Mouse (Mus musculus) lung, embryonic 15.5 days (tissue): Measurements from ENCODE around the gene Aqr. TPM values are rescaled to one million over a fixed set of nuclear protein-coding genes. Genes with fewer than 3 reads are reported as not detected.

Experiments used
- ATAC-seq: fragments of 200-750 bp; cut with Nextera tagmentation; 2 replicates; pipeline ENCODE4 v1.8.0; 2017; ENCODE audit warnings: moderate number of reproducible peaks, borderline replicate concordance; ENCODE audit not compliant: low FRiP score, low TSS enrichment; ENCODE audit errors: extremely low read depth
- H3K27ac ChIP-seq: fragments of 300-500 bp; sonication (generic); 2 replicates; pipeline ENCODE4 v1.5.1; 2015; ENCODE audit warnings: moderate library complexity, mild to moderate bottlenecking, inconsistent platforms
- H3K27me3 ChIP-seq: fragments of 300-500 bp; sonication (generic); 2 replicates; pipeline ENCODE4 v1.6.1; 2015; ENCODE audit warnings: inconsistent platforms
- H3K36me3 ChIP-seq: fragments of 300-500 bp; sonication (generic); 2 replicates; pipeline ENCODE4 v1.6.1; 2015; ENCODE audit warnings: inconsistent platforms
- H3K4me1 ChIP-seq: fragments of 300-500 bp; sonication (generic); 2 replicates; pipeline ENCODE4 v1.6.1; 2015; ENCODE audit warnings: inconsistent platforms
- H3K4me2 ChIP-seq: fragments of 300-500 bp; sonication (generic); 2 replicates; pipeline ENCODE4 v1.6.1; 2015; ENCODE audit warnings: inconsistent platforms, mild to moderate bottlenecking, moderate library complexity
- H3K4me3 ChIP-seq: fragments of 300-500 bp; sonication (generic); 2 replicates; pipeline ENCODE4 v1.5.1; 2015; ENCODE audit warnings: mild to moderate bottlenecking, inconsistent platforms
- H3K9ac ChIP-seq: fragments of 300-500 bp; sonication (generic); 2 replicates; pipeline ENCODE4 v1.6.1; 2015; ENCODE audit warnings: inconsistent platforms
- H3K9me3 ChIP-seq: fragments of 300-500 bp; sonication (generic); 2 replicates; pipeline ENCODE4 v1.6.1; 2016; ENCODE audit warnings: inconsistent platforms
- WGBS: fragments of 180-500 bp; shearing (Covaris S2); methylation state at CpG from one replicate; pipeline ENCODE4 v1.1.7; 2015; 5-methylcytosine and 5-hydroxymethylcytosine counted together
- polyA plus RNA-seq: library from polyadenylated mRNA; unstranded; fragments of >200 nt; fragmentation: Nextera tagmentation; extraction: Ambion mirVana; gene quantifications from 2 replicates; pipeline ENCODE4 v1.2.1, GENCODE M21; 2015

Aqr gene
- polyA plus RNA-seq, 1 experiment from 2014 or later, result 44.8 TPM

GRCm38 (mm10) chr2:114097627-114098026 lies 89.2 kb downstream of the Aqr start:
- Histone ChIP-seq H3K4me1 (no peaks in the 10 kb centered on the region), H3K27ac (no peak overlapping the region), H3K9me3 (no peaks in the 10 kb centered on the region), H3K36me3 (peaks cover 33% of the 10 kb centered on the region), H3K9ac (no peak overlapping the region), H3K4me2 (no peak overlapping the region), H3K4me3 (no peak overlapping the region), H3K27me3 (no peaks in the 10 kb centered on the region)
- ATAC-seq, result no peak
- 76% methylated on average over 4 of the region's 4 CpGs for WGBS

GRCm38 (mm10) chr2:114096570-114096969 lies 90.3 kb downstream of the Aqr start:
- whole genome bisulfite sequencing, result 89% methylated on average over 1 of the region's 1 CpGs
- Histone ChIP-seq H3K27me3 (no peaks in the 10 kb centered on the region), H3K4me1 (no peaks in the 10 kb centered on the region), H3K27ac (no peak overlapping the region), H3K36me3 (peaks cover 24% of the 10 kb centered on the region), H3K9ac (no peak overlapping the region), H3K4me2 (no peak overlapping the region), H3K9me3 (no peaks in the 10 kb centered on the region), H3K4me3 (no peak overlapping the region)
- no peak for ATAC-seq

- no peaks in the 10 kb centered on the region for H3K4me1 ChIP-seq
- no peak overlapping the region for H3K27ac ChIP-seq
- WGBS, result 81% methylated on average over 5 of the region's 5 CpGs
- H3K4me2 ChIP-seq, result no peak overlapping the region
- ATAC-seq, result no peak
- peaks cover 14% of the 10 kb centered on the region for H3K36me3 ChIP-seq
- H3K9me3 ChIP-seq, result no peaks in the 10 kb centered on the region
- no peaks in the 10 kb centered on the region for H3K27me3 ChIP-seq
- H3K4me3 ChIP-seq, result no peak overlapping the region
- H3K9ac ChIP-seq, result no peak overlapping the region
Measured at GRCm38 (mm10) chr2:114095348-114095747, 91.5 kb downstream of the Aqr start.

- no peaks in the 10 kb centered on the region for H3K4me1 ChIP-seq
- H3K27ac ChIP-seq, result no peak overlapping the region
- no peak overlapping the region for H3K4me2 ChIP-seq
- peaks cover 8% of the 10 kb centered on the region for H3K36me3 ChIP-seq
- H3K27me3 ChIP-seq, result no peaks in the 10 kb centered on the region
- no peaks in the 10 kb centered on the region for H3K9me3 ChIP-seq
- WGBS, result 84% methylated on average over 1 of the region's 1 CpGs
- no peak overlapping the region for H3K4me3 ChIP-seq
- no peak overlapping the region for H3K9ac ChIP-seq
- no peak for ATAC-seq
Measured at GRCm38 (mm10) chr2:114094696-114095095, 92.1 kb downstream of the Aqr start.

GRCm38 (mm10) chr2:114093577-114093976 lies 93.2 kb downstream of the Aqr start:
- H3K9me3 ChIP-seq, result no peaks in the 10 kb centered on the region
- H3K9ac ChIP-seq, result no peak overlapping the region
- WGBS, result 52% methylated on average over 9 of the region's 9 CpGs
- no peaks in the 10 kb centered on the region for H3K4me1 ChIP-seq
- no peaks in the 10 kb centered on the region for H3K36me3 ChIP-seq
- H3K27ac ChIP-seq, result no peak overlapping the region
- no peaks in the 10 kb centered on the region for H3K27me3 ChIP-seq
- no peak overlapping the region for H3K4me2 ChIP-seq
- ATAC-seq, result no peak
- no peak overlapping the region for H3K4me3 ChIP-seq

- 77% methylated on average over 3 of the region's 3 CpGs for WGBS
- Histone ChIP-seq H3K4me2 (no peak overlapping the region), H3K27ac (no peak overlapping the region), H3K4me3 (no peak overlapping the region), H3K9ac (no peak overlapping the region), H3K9me3 (no peaks in the 10 kb centered on the region), H3K36me3 (no peaks in the 10 kb centered on the region), H3K27me3 (no peaks in the 10 kb centered on the region), H3K4me1 (no peaks in the 10 kb centered on the region)
- no peak for ATAC-seq
Measured at GRCm38 (mm10) chr2:114089862-114090261, 97.0 kb downstream of the Aqr start.

- Histone ChIP-seq H3K9ac (no peak overlapping the region), H3K27ac (no peak overlapping the region), H3K4me2 (no peak overlapping the region), H3K27me3 (no peaks in the 10 kb centered on the region), H3K9me3 (no peaks in the 10 kb centered on the region), H3K4me1 (no peaks in the 10 kb centered on the region), H3K36me3 (no peaks in the 10 kb centered on the region), H3K4me3 (no peak overlapping the region)
- ATAC-seq, result no peak
- WGBS, result 50% methylated on average over 1 of the region's 1 CpGs
Measured at GRCm38 (mm10) chr2:114087271-114087670, 99.6 kb downstream of the Aqr start.

- Histone ChIP-seq H3K27ac (no peak overlapping the region), H3K27me3 (no peaks in the 10 kb centered on the region), H3K4me1 (no peaks in the 10 kb centered on the region), H3K9ac (no peak overlapping the region), H3K9me3 (no peaks in the 10 kb centered on the region), H3K36me3 (no peaks in the 10 kb centered on the region), H3K4me3 (no peak overlapping the region), H3K4me2 (no peak overlapping the region)
- no peak for ATAC-seq
- 47% methylated on average over 2 of the region's 2 CpGs for WGBS
Measured at GRCm38 (mm10) chr2:114071876-114072275, 114.9 kb downstream of the Aqr start.

GRCm38 (mm10) chr2:114066226-114066625 lies 120.6 kb downstream of the Aqr start:
- H3K27ac ChIP-seq, result no peak overlapping the region
- H3K4me3 ChIP-seq, result no peak overlapping the region
- H3K9ac ChIP-seq, result no peak overlapping the region
- no peaks in the 10 kb centered on the region for H3K9me3 ChIP-seq
- H3K4me1 ChIP-seq, result no peaks in the 10 kb centered on the region
- ATAC-seq, result no peak
- no peaks in the 10 kb centered on the region for H3K36me3 ChIP-seq
- WGBS, result 64% methylated on average over 3 of the region's 3 CpGs
- H3K4me2 ChIP-seq, result no peak overlapping the region
- no peaks in the 10 kb centered on the region for H3K27me3 ChIP-seq

GRCm38 (mm10) chr2:114064004-114064403 lies 122.8 kb downstream of the Aqr start:
- H3K4me3 ChIP-seq, result no peak overlapping the region
- no peak overlapping the region for H3K9ac ChIP-seq
- H3K27ac ChIP-seq, result no peak overlapping the region
- H3K36me3 ChIP-seq, result no peaks in the 10 kb centered on the region
- no peak overlapping the region for H3K4me2 ChIP-seq
- 50% methylated on average over 2 of the region's 2 CpGs for whole genome bisulfite sequencing
- no peak for ATAC-seq
- no peaks in the 10 kb centered on the region for H3K27me3 ChIP-seq
- H3K9me3 ChIP-seq, result no peaks in the 10 kb centered on the region
- no peaks in the 10 kb centered on the region for H3K4me1 ChIP-seq

- H3K9me3 ChIP-seq, result no peaks in the 10 kb centered on the region
- 41% methylated on average over 6 of the region's 6 CpGs for WGBS
- 0 out of 2 replicates have a peak, but pooled peaks cover 9% of the 10 kb centered on the region for H3K4me1 ChIP-seq
- no peak overlapping the region for H3K4me2 ChIP-seq
- H3K9ac ChIP-seq, result no peak overlapping the region
- no peaks in the 10 kb centered on the region for H3K36me3 ChIP-seq
- H3K27ac ChIP-seq, result no peak overlapping the region
- no peak overlapping the region for H3K4me3 ChIP-seq
- no peaks in the 10 kb centered on the region for H3K27me3 ChIP-seq
- ATAC-seq, result no peak
Measured at GRCm38 (mm10) chr2:114060071-114060591, 126.7 kb downstream of the Aqr start.

- ATAC-seq, result no peak
- H3K4me2 ChIP-seq, result no peak overlapping the region
- no peak overlapping the region for H3K4me3 ChIP-seq
- no peaks in the 10 kb centered on the region for H3K36me3 ChIP-seq
- H3K27me3 ChIP-seq, result no peaks in the 10 kb centered on the region
- 60% methylated on average over 1 of the region's 1 CpGs for WGBS
- no peaks in the 10 kb centered on the region for H3K9me3 ChIP-seq
- H3K27ac ChIP-seq, result no peak overlapping the region
- 0 out of 2 replicates have a peak, but pooled peaks cover 9% of the 10 kb centered on the region for H3K4me1 ChIP-seq
- no peak overlapping the region for H3K9ac ChIP-seq
Measured at GRCm38 (mm10) chr2:114059608-114060007, 127.2 kb downstream of the Aqr start.

- 73% methylated on average over 10 of the region's 10 CpGs for WGBS
- no peak for ATAC-seq
- Histone ChIP-seq H3K4me3 (no peak overlapping the region), H3K4me2 (no peak overlapping the region), H3K27me3 (no peaks in the 10 kb centered on the region), H3K36me3 (no peaks in the 10 kb centered on the region), H3K27ac (no peak overlapping the region), H3K9me3 (no peaks in the 10 kb centered on the region), H3K9ac (no peak overlapping the region), H3K4me1 (peaks cover 10% of the 10 kb centered on the region; the same call in 1 of the 2 replicates)
Measured at GRCm38 (mm10) chr2:114058226-114058796, 128.5 kb downstream of the Aqr start.
